Mouse (Mus musculus): ENCODE data around the gene Plxdc1. TPM values are rescaled to one million over a fixed set of nuclear protein-coding genes. Genes with fewer than 3 reads are reported as not detected.

Gene Plxdc1
- polyA plus RNA-seq (2015; fragmentation: Nextera tagmentation; extraction: Ambion mirVana): 0.23 and 0.44 TPM in 2 replicates

DNA sequence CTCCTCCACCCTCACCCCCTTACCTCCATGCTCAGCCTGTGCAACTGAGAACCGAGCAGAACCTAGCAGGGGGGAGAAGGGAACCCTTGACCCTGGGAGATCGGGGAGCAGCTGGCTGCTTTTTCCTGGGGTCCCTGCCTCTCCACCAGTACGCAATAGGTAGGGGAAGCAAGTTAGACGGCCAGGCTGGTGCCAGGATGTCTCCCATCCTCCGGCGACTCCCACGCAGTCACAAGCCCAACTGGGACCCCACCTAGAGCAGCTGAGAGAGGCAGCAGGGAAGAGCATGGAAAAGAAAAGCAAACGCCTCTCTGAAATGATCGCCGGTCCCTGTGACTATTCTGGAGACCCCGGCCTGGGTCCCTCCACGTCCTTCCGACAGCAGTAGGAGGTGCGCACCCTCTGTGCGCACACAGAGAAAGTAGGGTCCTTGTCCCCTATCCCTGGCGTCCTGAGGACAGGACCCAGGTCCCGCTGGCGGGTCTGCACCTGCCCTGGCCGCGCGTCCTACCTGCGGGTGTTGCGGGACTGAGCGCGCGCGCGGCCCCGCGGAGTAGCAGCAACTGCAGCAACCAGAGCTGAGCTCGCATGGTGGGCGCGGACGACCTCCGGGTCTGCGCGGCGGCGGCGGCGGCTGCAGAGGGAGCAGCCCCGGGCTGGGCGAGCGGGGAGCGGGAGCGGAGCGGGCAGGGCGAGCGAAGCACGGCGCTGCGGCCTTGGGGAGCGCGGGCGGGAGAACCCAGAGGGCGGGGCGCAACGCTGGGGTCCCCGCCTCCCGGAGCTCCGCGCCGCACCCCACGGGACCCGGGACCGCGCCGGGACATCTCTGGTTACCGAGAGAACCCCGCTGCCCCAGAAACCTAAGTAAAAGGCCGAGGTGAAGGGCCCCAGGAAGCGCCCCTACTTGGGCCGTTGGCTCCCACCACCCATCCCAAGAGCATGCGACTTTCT is at the start of gene Plxdc1:
TSS of gene Plxdc1 (minus strand) at position 718 of the 951 bp plus-strand sequence.
- H3K27ac ChIP-seq (replicated peaks): no peak within 1 kb of the TSS
- WGBS: 2% methylated on average over 74 of the region's 74 CpGs
- ATAC-seq (ENCODE audit: extremely low read depth, insufficient number of reproducible peaks, low FRiP score, low TSS enrichment): no peak

DNA sequence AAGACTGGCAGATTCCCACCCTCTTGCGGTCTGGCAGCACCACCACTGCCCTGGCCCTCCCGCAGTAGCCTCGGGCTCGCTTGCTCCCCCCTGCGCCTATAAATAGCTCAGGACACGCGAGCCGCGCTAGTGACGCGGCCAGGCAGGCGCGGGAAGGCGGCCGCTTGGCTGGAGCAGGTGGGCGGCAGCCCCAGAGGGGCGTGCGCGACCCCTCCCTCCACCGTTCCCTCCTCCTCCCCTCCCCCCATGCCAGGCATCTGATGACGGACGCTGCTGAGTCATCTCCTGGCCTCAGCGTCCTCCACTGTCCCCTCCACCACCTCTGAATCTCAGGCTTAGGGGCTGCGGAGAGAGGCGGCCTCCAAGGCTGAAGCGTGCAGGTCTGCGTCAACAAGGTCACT is 49.7 kb upstream of the Plxdc1 start:
- Histone ChIP-seq H3K9ac (peak overlapping the region; percentile 74), H3K4me3 (peak overlapping the region; percentile 48), H3K9me3 (no peaks in the 10 kb centered on the region), H3K27me3 (replicated peaks) (peaks cover 31% of the 10 kb centered on the region), H3K27ac (replicated peaks) (no peak overlapping the region), H3K36me3 (peaks cover 4% of the 10 kb centered on the region), H3K4me1 (peaks cover 22% of the 10 kb centered on the region), H3K4me2 (peak overlapping the region; percentile 79)
- peak; percentile 39; the same call in 1 of the 2 replicates for ATAC-seq (ENCODE audit: extremely low read depth, insufficient number of reproducible peaks, low FRiP score, low TSS enrichment)
- WGBS: under 1% methylated on average over 27 of the region's 27 CpGs

More for the DNA sequence above, at the start of gene Plxdc1:
- Histone ChIP-seq H3K4me1 (peaks cover 34% of the 10 kb centered on the region), H3K4me2 (peak within 1 kb of the TSS; percentile 88), H3K4me3 (peak within 1 kb of the TSS; percentile 88), H3K9ac (peak within 1 kb of the TSS; percentile 80), H3K36me3 (no peaks in the 10 kb centered on the region), H3K27me3 (replicated peaks) (peaks cover 54% of the 10 kb centered on the region), H3K9me3 (no peaks in the 10 kb centered on the region)

DNA sequence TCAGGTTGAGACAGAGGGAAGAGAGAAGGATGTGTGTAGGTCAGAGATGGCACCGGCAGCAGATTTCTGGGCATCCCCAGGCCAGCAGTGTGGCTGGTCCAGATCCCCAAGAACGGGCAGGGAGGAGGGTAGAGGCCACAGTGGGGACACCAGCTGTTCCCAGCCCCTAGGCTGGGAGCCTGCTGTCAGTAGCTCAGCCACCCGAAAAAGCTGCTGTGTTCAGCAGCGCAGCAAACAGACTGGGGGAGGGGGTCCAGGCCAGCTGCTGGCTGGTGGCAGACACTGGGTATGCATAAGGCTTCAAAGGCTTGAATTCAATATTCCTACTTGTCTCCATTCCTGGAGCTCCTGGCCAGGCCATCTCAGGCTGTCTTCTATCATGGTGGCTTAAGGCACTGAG is 48.6 kb upstream of the Plxdc1 start:
- Histone ChIP-seq H3K27ac (replicated peaks) (no peak overlapping the region), H3K9me3 (no peaks in the 10 kb centered on the region), H3K9ac (0 out of 2 replicates have a peak overlapping the region, but pooled peaks have one; percentile 14), H3K4me2 (no peak overlapping the region), H3K4me1 (peaks cover 22% of the 10 kb centered on the region), H3K4me3 (no peak overlapping the region), H3K27me3 (replicated peaks) (peaks cover 31% of the 10 kb centered on the region), H3K36me3 (peaks cover 16% of the 10 kb centered on the region)
- ATAC-seq (ENCODE audit: extremely low read depth, insufficient number of reproducible peaks, low FRiP score, low TSS enrichment): no peak
- 52% methylated on average over 4 of the region's 4 CpGs for WGBS

DNA sequence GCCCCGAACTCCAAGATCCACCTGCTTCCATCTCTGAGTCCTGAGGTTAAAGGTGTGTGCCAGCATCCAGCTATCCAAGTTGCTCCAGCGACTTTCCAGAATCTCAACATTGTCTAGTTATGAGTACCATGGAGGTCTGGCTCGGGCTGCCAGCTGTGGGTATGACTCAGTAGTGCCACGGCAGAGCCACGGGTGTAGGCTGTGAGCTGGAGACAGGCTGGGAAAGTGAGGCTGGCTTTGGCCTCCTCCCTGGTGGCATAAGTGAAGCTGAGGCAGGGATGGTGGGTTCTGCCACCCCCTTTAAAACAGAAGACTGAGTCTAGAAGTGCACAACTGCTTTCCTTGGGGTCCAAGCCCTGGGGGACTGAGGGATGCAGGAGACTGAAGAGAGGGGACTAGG is 47.8 kb upstream of the Plxdc1 start:
- 84% methylated on average over 5 of the region's 5 CpGs for WGBS
- Histone ChIP-seq H3K27me3 (replicated peaks) (peaks cover 31% of the 10 kb centered on the region), H3K9me3 (no peaks in the 10 kb centered on the region), H3K4me2 (no peak overlapping the region), H3K4me3 (no peak overlapping the region), H3K27ac (replicated peaks) (no peak overlapping the region), H3K4me1 (peaks cover 22% of the 10 kb centered on the region), H3K36me3 (peaks cover 24% of the 10 kb centered on the region), H3K9ac (no peak overlapping the region)
- no peak for ATAC-seq (ENCODE audit: extremely low read depth, insufficient number of reproducible peaks, low FRiP score, low TSS enrichment)

DNA sequence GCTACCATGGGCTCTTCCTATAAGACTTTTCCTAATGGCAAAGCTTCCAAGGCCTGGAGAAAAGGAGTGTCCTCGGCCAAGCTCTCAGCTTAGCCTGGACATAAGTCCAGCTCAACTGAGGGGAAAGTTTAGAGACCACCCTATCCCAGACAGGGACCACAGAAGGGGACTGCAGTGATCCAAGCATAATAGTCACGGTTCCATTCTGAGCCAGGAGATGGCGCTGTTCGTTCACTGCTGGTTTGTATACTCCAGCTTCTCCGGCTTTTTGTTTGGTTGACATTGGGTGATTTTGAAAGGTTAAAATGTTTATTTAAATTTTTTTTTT is 45.2 kb upstream of the Plxdc1 start:
- Histone ChIP-seq H3K27ac (replicated peaks) (peak overlapping the region; percentile 16; the same call in 1 of the 2 replicates), H3K9ac (no peak overlapping the region), H3K36me3 (peaks cover 36% of the 10 kb centered on the region), H3K9me3 (no peaks in the 10 kb centered on the region), H3K27me3 (replicated peaks) (peaks cover 14% of the 10 kb centered on the region), H3K4me3 (no peak overlapping the region), H3K4me1 (peaks cover 31% of the 10 kb centered on the region), H3K4me2 (no peak overlapping the region)
- WGBS: 4% methylated on average over 5 of the region's 5 CpGs
- ATAC-seq (ENCODE audit: extremely low read depth, insufficient number of reproducible peaks, low FRiP score, low TSS enrichment): no peak

DNA sequence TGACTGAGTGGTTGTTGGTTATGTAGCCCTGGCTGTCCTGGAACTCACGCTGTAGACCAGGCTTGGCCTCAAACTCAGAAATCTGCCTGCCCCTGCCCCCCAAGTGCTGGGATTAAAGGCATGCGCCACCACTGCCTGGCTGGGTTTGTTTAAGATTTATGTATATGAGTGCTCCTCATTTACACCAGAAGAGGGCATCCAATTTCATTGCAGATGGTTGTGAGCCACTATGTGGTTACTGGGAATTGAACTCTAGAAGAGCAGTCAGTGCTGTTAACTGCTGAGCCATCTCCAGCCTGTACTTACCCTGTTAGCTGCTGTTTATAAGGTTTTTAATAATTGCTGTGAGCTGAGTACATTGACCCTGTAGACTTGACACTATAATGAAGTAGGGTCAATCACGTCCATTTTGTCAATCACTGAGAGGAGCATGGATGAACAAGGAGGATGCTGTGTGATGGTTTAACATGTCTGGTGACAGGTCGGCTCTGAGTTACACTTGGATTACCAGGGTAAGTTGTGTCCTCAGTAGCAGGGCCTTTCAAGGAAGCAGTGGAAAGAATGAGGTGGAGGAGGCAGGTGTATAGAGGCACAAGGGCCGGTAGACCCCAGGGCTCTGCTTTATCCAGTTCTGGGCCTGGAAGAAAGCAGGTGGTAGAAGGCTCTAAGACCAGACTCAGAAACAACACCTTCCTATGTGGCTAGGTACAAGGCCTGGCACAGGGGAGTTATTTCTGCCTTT is 44.6 kb upstream of the Plxdc1 start:
- 56% methylated on average over 5 of the region's 5 CpGs for WGBS

DNA sequence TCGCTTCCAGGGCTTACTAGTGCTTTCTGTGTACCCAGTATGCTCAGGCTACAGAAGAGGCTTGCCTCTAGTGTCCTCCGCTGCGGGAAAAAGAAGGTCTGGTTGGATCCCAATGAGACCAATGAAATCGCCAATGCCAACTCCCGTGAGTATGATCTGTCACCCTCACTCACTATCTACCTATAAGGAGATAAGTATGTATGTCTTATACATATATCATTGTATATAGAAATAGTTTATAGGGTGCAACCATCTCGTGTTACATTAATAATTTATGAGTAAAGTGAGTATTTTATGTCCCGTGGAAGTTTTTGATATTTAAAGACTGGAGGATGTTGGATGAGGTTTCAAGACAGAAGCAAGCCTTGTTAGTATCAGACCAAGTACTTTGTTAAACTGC is 41.5 kb upstream of the Plxdc1 start:
- peak overlapping the region; percentile 99 for H3K9ac ChIP-seq
- H3K27ac ChIP-seq (replicated peaks): no peak overlapping the region
- peak overlapping the region; percentile 98 for H3K4me2 ChIP-seq
- peaks cover 36% of the 10 kb centered on the region for H3K36me3 ChIP-seq
- no peaks in the 10 kb centered on the region for H3K9me3 ChIP-seq
- H3K27me3 ChIP-seq (replicated peaks): no peaks in the 10 kb centered on the region
- no peak for ATAC-seq (ENCODE audit: extremely low read depth, insufficient number of reproducible peaks, low FRiP score, low TSS enrichment)
- 15% methylated on average over 7 of the region's 7 CpGs for WGBS
- peak overlapping the region; percentile 94 for H3K4me3 ChIP-seq
- H3K4me1 ChIP-seq: peaks cover 28% of the 10 kb centered on the region

More for the DNA sequence above, 44.6 kb upstream of the Plxdc1 start:
- Histone ChIP-seq H3K27ac (replicated peaks) (peak overlapping the region; percentile 16; the same call in 1 of the 2 replicates), H3K9me3 (no peaks in the 10 kb centered on the region), H3K4me1 (peaks cover 29% of the 10 kb centered on the region), H3K27me3 (replicated peaks) (peaks cover 11% of the 10 kb centered on the region; the same call in 1 of the 2 replicates), H3K4me3 (no peak overlapping the region), H3K36me3 (peaks cover 36% of the 10 kb centered on the region), H3K4me2 (no peak overlapping the region), H3K9ac (no peak overlapping the region)
- no peak for ATAC-seq (ENCODE audit: extremely low read depth, insufficient number of reproducible peaks, low FRiP score, low TSS enrichment)

DNA sequence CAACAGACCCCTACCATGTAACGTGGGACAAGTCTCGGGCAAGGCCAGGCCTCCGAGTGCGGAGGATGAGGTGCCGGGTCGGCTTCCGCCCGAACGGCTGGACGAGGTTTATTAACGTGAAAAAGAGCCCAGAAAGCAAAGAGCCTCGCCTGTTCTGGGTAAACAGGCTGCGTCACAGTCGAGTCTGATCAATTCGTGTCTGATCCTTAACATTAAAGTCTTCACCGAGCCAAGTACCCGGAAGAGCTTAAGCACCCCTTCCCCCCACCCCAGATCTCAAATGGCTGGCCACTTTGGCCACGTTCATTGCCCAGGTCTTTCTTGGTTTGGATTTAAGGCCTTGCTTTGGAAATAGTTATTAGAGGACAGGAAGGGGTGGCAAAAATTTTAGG is 41.0 kb upstream of the Plxdc1 start:
- ATAC-seq (ENCODE audit: extremely low read depth, insufficient number of reproducible peaks, low FRiP score, low TSS enrichment): no peak
- Histone ChIP-seq H3K9me3 (no peaks in the 10 kb centered on the region), H3K4me3 (peak overlapping the region; percentile 94), H3K4me2 (peak overlapping the region; percentile 98), H3K9ac (peak overlapping the region; percentile 99), H3K27me3 (replicated peaks) (no peaks in the 10 kb centered on the region), H3K4me1 (peaks cover 28% of the 10 kb centered on the region), H3K27ac (replicated peaks) (peak overlapping the region; percentile 94), H3K36me3 (peaks cover 36% of the 10 kb centered on the region)
- WGBS: 0% methylated on average over 18 of the region's 18 CpGs

DNA sequence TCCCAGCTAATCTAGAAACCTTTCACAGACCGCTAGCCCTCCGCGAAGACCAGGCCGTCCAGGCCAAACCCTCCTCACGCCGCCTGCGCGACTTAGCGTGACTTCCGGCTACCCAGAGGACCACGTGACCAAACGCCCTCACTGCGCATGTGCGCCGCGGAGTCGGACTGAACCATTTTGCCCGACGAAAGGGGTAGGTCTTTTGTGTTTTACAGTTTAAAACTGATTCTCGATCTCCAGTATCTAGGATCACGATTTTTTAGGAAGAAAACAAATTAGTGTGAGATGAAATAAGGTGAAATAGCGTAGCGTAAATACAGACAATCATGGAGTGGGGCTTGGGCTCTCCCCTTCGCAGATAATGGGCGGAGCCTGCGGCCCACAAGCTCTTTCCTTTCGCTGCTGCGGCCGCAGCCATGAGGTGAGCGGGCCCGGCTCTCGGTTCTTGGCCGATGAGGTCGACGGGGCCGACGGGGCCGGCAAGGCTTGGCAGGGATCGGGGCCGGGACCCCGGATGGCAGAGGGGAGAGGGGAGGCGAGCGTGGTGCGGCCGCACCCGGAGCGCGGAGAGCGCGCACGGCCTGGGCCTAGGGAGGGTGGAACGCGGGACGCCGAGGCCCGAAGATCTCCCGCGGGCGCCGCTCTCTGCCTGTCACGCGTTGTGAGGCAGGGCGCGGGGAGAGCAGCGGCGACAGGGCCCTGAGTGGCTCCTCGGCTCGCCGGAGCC is 40.5 kb upstream of the Plxdc1 start, which contains the start of gene Rpl19:
TSS of gene Rpl19 (plus strand) at position 141 of the 727 bp plus-strand sequence.
- H3K9me3 ChIP-seq: no peaks in the 10 kb centered on the region
- peak; percentile 83 for ATAC-seq (ENCODE audit: extremely low read depth, insufficient number of reproducible peaks, low FRiP score, low TSS enrichment)
- H3K36me3 ChIP-seq: peaks cover 36% of the 10 kb centered on the region
- WGBS: under 1% methylated on average over 61 of the region's 69 CpGs
- peak within 1 kb of the TSS; percentile 94 for H3K27ac ChIP-seq (replicated peaks)
- H3K4me1 ChIP-seq: peaks cover 28% of the 10 kb centered on the region
- peak within 1 kb of the TSS; percentile 98 for H3K4me2 ChIP-seq
- H3K4me3 ChIP-seq: peak within 1 kb of the TSS; percentile 94
- H3K9ac ChIP-seq: peak within 1 kb of the TSS; percentile 99
- no peaks in the 10 kb centered on the region for H3K27me3 ChIP-seq (replicated peaks)

DNA sequence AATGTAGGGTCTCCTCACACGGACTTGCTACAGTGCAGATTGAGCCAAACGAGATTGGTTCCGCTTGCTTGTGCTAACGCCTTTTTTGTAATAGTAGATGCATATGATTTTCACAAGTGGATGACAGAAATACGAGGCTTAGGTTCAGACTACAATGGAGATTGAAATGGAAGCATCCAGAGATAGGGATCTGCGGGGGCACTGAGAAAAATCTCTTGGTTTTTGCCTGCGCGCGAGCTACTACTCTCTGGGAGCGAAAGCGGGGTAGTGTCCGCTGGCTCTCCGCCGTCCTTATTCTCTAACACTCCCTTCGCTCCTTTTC is 40.0 kb upstream of the Plxdc1 start:
- H3K4me1 ChIP-seq: peaks cover 32% of the 10 kb centered on the region
- no peaks in the 10 kb centered on the region for H3K9me3 ChIP-seq
- H3K9ac ChIP-seq: peak overlapping the region; percentile 99
- H3K4me2 ChIP-seq: peak overlapping the region; percentile 98
- 7% methylated on average over 15 of the region's 15 CpGs for WGBS
- peak overlapping the region; percentile 94 for H3K27ac ChIP-seq (replicated peaks)
- H3K4me3 ChIP-seq: peak overlapping the region; percentile 94
- H3K27me3 ChIP-seq (replicated peaks): no peaks in the 10 kb centered on the region
- peaks cover 33% of the 10 kb centered on the region for H3K36me3 ChIP-seq
- no peak for ATAC-seq (ENCODE audit: extremely low read depth, insufficient number of reproducible peaks, low FRiP score, low TSS enrichment)

DNA sequence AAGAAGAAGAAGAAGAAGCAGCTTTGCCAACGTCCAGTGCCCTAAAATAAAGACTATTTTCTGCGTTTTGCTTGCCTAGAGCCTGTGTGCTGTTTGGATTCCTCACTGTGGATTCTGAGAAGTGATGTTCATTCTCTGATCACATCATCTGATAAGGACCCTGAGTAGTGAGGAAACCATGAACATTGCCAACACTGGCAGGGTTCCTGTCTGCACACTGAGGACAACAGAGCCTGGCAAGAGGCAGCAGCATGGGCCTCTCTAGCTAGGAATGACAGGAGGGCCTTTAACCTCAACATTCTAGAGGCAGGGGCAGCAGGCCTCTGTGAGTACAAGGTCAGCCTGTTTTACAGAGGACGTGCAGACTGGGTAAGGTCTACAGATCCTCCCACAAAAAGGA is 38.3 kb upstream of the Plxdc1 start:
- peaks cover 10% of the 10 kb centered on the region for H3K27me3 ChIP-seq (replicated peaks)
- H3K9me3 ChIP-seq: no peaks in the 10 kb centered on the region
- ATAC-seq (ENCODE audit: extremely low read depth, insufficient number of reproducible peaks, low FRiP score, low TSS enrichment): no peak
- peaks cover 46% of the 10 kb centered on the region for H3K4me1 ChIP-seq
- no peak overlapping the region for H3K27ac ChIP-seq (replicated peaks)
- H3K9ac ChIP-seq: no peak overlapping the region
- 90% methylated on average over 3 of the region's 3 CpGs for WGBS
- H3K4me2 ChIP-seq: no peak overlapping the region
- H3K36me3 ChIP-seq: peaks cover 17% of the 10 kb centered on the region
- H3K4me3 ChIP-seq: no peak overlapping the region

All from heart, embryonic 13.5 days (tissue).